Comparison of ENCODE assay signal across 33 mouse cellular contexts in the genomic region with DNA sequence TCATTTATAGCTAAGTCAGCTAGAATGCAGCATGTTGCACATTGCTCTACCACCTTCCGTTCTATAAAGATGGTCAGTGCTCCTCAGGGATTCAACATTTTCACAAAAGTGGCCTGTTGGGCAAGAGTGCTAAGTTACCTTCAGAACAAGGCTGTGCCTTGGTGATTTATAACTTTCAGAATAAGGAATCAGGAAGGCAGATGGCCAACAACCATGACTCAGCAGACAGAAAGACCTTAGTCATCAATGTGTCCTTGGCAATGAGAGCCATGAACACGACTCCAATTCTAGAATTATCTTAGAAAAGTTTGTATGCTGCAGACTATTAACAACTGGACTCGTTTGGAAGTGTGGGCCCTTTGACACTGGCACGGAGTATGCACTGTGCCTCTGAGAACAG. TPM values are rescaled to one million over a fixed set of nuclear protein-coding genes. Genes with fewer than 3 reads are reported as not detected.
A peak's percentile ranks its signal among the peaks of the same experiment; 100 is the strongest.
DNase-seq lines count a peak whose midpoint lies in the region.
"Had no signal": no experiment of that assay in that cellular context is flagged by ENCODE, and none has a peak within 500 bp of the region (broad histone marks: within the 10 kb centered on the region; RNA-seq: fewer than 3 reads in every experiment).

No protein-coding gene starts in this region.

- DNase-seq in layer of hippocampus, adult 9-10 months (ENCODE audit: low spot score) = peak; percentile 8
- no peak for DNase-seq in layer of hippocampus, postnatal 14 days (ENCODE audit: low spot score in 2 of 2)
- DNase-seq in MEL-GATA-1-ER (ENCODE audit: extremely low read depth, low read depth) = peak; percentile 36
- DNase-seq in adrenal gland, adult 2 months = peak; percentile 85
- peak; percentile 18 for DNase-seq in brain, adult 2 months (ENCODE audit: low read depth, low spot score)
- DNase-seq in urinary bladder, adult 18-20 months (ENCODE audit: low spot score in 2 of 2) = no peak
- DNase-seq in gastrocnemius, adult 18-20 months (ENCODE audit: low spot score) = no peak
- no peak for DNase-seq in embryonic facial prominence, embryonic 10.5 days (ENCODE audit: low spot score)
- DNase-seq: B cell, adult 2 months; cerebellum, adult 9-10 months; gastrocnemius, postnatal 25 days; heart, adult 18-20 months; heart, postnatal 10 days; kidney, adult 11 months; layer of hippocampus, postnatal 36 days; liver, embryonic 13.5 days; lung, adult 2 months; lung, postnatal 14 days; right cerebral cortex, postnatal 25 days; spleen, adult 18-20 months; thymus, postnatal 25 days had no signal

- WGBS in embryonic facial prominence, embryonic 10.5 days = 91% methylated on average over 4 of the region's 4 CpGs

- no peaks in the 10 kb centered on the region for H3K36me3 ChIP-seq in embryonic facial prominence, embryonic 10.5 days (replicated peaks)
- H3K36me3 ChIP-seq: embryonic facial prominence, embryonic 15.5 days; forebrain, embryonic 15.5 days; heart, embryonic 12.5 days; liver, embryonic 13.5 days; midbrain, embryonic 12.5 days had no signal

- H3K4me1 ChIP-seq in embryonic facial prominence, embryonic 10.5 days = no peaks in the 10 kb centered on the region
- H3K4me1 ChIP-seq: embryonic facial prominence, embryonic 15.5 days; forebrain, embryonic 15.5 days; heart, embryonic 12.5 days; liver, embryonic 13.5 days; midbrain, embryonic 12.5 days had no signal

- no peak overlapping the region for H3K27ac ChIP-seq in embryonic facial prominence, embryonic 10.5 days (replicated peaks)
- H3K27ac ChIP-seq: embryonic facial prominence, embryonic 15.5 days; forebrain, embryonic 15.5 days; liver, embryonic 13.5 days; midbrain, embryonic 12.5 days had no signal

- no peaks in the 10 kb centered on the region for H3K9me3 ChIP-seq in embryonic facial prominence, embryonic 10.5 days
- H3K9me3 ChIP-seq: embryonic facial prominence, embryonic 15.5 days; forebrain, embryonic 15.5 days; heart, embryonic 12.5 days; liver, embryonic 13.5 days; midbrain, embryonic 12.5 days had no signal

- no peaks in the 10 kb centered on the region for H3K27me3 ChIP-seq in embryonic facial prominence, embryonic 10.5 days (replicated peaks; ENCODE audit: low read depth, poor library complexity, severe bottlenecking)
- H3K27me3 ChIP-seq: embryonic facial prominence, embryonic 15.5 days; forebrain, embryonic 15.5 days; heart, embryonic 12.5 days; liver, embryonic 13.5 days; midbrain, embryonic 12.5 days had no signal

- no peak overlapping the region for H3K4me3 ChIP-seq in embryonic facial prominence, embryonic 10.5 days
- H3K4me3 ChIP-seq: embryonic facial prominence, embryonic 15.5 days; forebrain, embryonic 15.5 days; heart, embryonic 12.5 days; liver, embryonic 13.5 days; midbrain, embryonic 12.5 days had no signal

RNA-seq across cellular contexts. Expression of gene Olfr1402, which starts 33.5 kb away (rescaled TPM):
- total RNA-seq in layer of hippocampus, postnatal 14 days (2021) = not detected
- total RNA-seq in adrenal gland, adult 2 months (2021) = not detected
- polyA plus RNA-seq in adrenal gland, adult 2 months (2012; rRNA removed) = not detected in 2 replicates
- total RNA-seq in gastrocnemius, adult 18-20 months (2021) = not detected
- not detected in 2 replicates for polyA plus RNA-seq in embryonic facial prominence, embryonic 10.5 days (2016; fragmentation: Nextera tagmentation; extraction: Ambion mirVana)
- total RNA-seq: gastrocnemius, postnatal 25 days; heart, adult 18-20 months; heart, postnatal 10 days; layer of hippocampus, postnatal 36 days; left cerebral cortex, postnatal 14 days; megakaryocyte progenitor cell, adult 5-6 weeks; monocyte, adult 5-6 weeks; neutrophil, adult 5-6 weeks had no signal
- polyA plus RNA-seq: activated CD4-positive, CD25-positive, alpha-beta regulatory T cell, adult 4 months; embryonic facial prominence, embryonic 15.5 days; forebrain, embryonic 15.5 days; heart, embryonic 12.5 days; hindbrain, embryonic 11.5 days; large intestine, adult 2 months; limb, embryonic 14.5 days; liver, embryonic 13.5 days; lung, adult 2 months; midbrain, embryonic 12.5 days had no signal

Comparison
In these comparisons a context has a peak if more than half of its experiments do, and no peak if none do; other contexts are left out.
1. DNase-seq: peak in layer of hippocampus, adult 9-10 months (single experiment), MEL-GATA-1-ER (single experiment), adrenal gland, adult 2 months (single experiment) and brain, adult 2 months (single experiment); none in layer of hippocampus, postnatal 14 days (0 of 2), urinary bladder, adult 18-20 months (0 of 2), gastrocnemius, adult 18-20 months (single experiment) and embryonic facial prominence, embryonic 10.5 days (single experiment).